Mouse (Mus musculus) liver, embryonic 15.5 days (tissue): ENCODE results near the gene Med12l. TPM values are rescaled to one million over a fixed set of nuclear protein-coding genes. Genes with fewer than 3 reads are reported as not detected.

Experiments used
- ATAC-seq: fragments of 200-750 bp; cut with Nextera tagmentation; 2 replicates; pipeline ENCODE4 v1.8.0; 2017; ENCODE audit warnings: moderate number of reproducible peaks, mild to moderate bottlenecking, moderate library complexity; ENCODE audit not compliant: insufficient read depth
- H3K27ac ChIP-seq: fragments of 300-500 bp; sonication (generic); replicated peaks from 2 replicates; pipeline ENCODE4 v1.5.1; 2015; ENCODE audit warnings: mild to moderate bottlenecking, inconsistent platforms
- H3K27me3 ChIP-seq: fragments of 300-500 bp; sonication (generic); 2 replicates; pipeline ENCODE4 v1.6.1; 2015; ENCODE audit warnings: mild to moderate bottlenecking, inconsistent platforms
- H3K36me3 ChIP-seq: fragments of 300-500 bp; sonication (generic); replicated peaks from 2 replicates; pipeline ENCODE4 v1.6.1; 2015; ENCODE audit warnings: moderate library complexity, mild to moderate bottlenecking, inconsistent platforms
- H3K4me1 ChIP-seq: fragments of 300-500 bp; sonication (generic); replicated peaks from 2 replicates; pipeline ENCODE4 v1.6.1; 2015; ENCODE audit warnings: inconsistent platforms
- H3K4me2 ChIP-seq: fragments of 300-500 bp; sonication (generic); 2 replicates; pipeline ENCODE4 v1.6.1; 2015; ENCODE audit warnings: moderate library complexity, mild to moderate bottlenecking, inconsistent platforms
- H3K4me3 ChIP-seq: fragments of 300-500 bp; sonication (generic); replicated peaks from 2 replicates; pipeline ENCODE4 v1.5.1; 2015; ENCODE audit warnings: mild to moderate bottlenecking, inconsistent platforms
- H3K9ac ChIP-seq: fragments of 300-500 bp; sonication (generic); 2 replicates; pipeline ENCODE4 v1.6.1; 2015; ENCODE audit warnings: moderate library complexity, mild to moderate bottlenecking, inconsistent platforms
- H3K9me3 ChIP-seq: fragments of 300-500 bp; sonication (generic); replicated peaks from 2 replicates; pipeline ENCODE4 v1.6.1; 2016; ENCODE audit warnings: inconsistent platforms
- WGBS: fragments of 180-500 bp; shearing (Covaris S2); methylation state at CpG from one replicate; pipeline ENCODE4 v1.1.7; 2015; ENCODE audit warnings: mixed read lengths; ENCODE audit not compliant: insufficient replicate concordance; 5-methylcytosine and 5-hydroxymethylcytosine counted together
- polyA plus RNA-seq: library from polyadenylated mRNA; unstranded; fragments of >200 nt; fragmentation: Nextera tagmentation; extraction: Ambion mirVana; gene quantifications from 2 replicates; pipeline ENCODE4 v1.2.1, GENCODE M21; 2015

The Med12l gene
- polyA plus RNA-seq, 1 experiment from 2014 or later: 0.46 TPM

- ATAC-seq: no peak
- no peak overlapping the region for H3K27ac ChIP-seq
- 36% methylated on average over 5 of the region's 5 CpGs for WGBS
- H3K4me3 ChIP-seq: no peak overlapping the region
- no peaks in the 10 kb centered on the region for H3K4me1 ChIP-seq
- no peaks in the 10 kb centered on the region for H3K36me3 ChIP-seq
- no peak overlapping the region for H3K4me2 ChIP-seq
- H3K9me3 ChIP-seq: no peaks in the 10 kb centered on the region
- no peaks in the 10 kb centered on the region for H3K27me3 ChIP-seq
- no peak overlapping the region for H3K9ac ChIP-seq
These were observed 255.1 kb downstream of the Med12l start for GRCm38 (mm10) chr3:59260745-59261144.

DNA sequence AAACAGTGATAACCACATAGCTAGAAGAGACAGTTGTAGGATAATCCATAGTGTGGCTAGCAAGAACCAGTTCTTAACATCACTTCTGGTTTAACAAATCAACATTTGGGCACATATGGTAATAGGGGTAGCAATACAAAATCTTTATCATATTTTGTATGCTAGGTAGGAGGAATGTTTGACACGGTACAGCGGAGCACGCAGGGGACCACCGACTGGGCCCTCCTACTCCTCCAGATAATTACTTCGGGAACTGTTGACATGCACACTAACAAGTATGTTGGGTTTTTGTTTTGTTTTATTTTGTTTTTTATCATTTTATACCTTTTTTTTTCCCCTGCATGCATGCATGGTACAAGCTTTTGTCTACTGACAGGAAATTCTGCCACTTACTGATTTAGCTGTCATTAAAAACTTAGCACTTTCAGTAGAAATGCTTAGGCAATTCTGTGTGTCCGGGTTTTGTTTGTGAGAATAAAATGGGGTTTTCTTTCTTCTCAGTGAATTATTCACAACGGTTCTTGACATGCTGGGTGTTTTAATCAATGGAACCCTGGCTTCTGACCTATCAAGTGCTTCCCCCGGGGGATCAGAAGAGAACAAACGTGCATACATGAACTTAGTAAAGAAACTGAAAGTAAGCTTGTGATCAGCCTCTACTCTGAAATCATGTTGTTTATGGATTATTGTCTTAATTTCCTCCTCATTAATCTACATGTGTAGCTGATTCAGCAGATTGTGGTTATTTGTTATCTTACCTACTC is 256.3 kb downstream of the Med12l start:
- Histone ChIP-seq H3K27me3 (no peaks in the 10 kb centered on the region), H3K27ac (no peak overlapping the region), H3K4me3 (no peak overlapping the region), H3K4me1 (no peaks in the 10 kb centered on the region), H3K9ac (no peak overlapping the region), H3K36me3 (no peaks in the 10 kb centered on the region), H3K9me3 (no peaks in the 10 kb centered on the region), H3K4me2 (no peak overlapping the region)
- ATAC-seq: no peak
- WGBS: 67% methylated on average over 9 of the region's 9 CpGs

GRCm38 (mm10) chr3:59262704-59263103 is 257.1 kb downstream of the Med12l start, which contains the start of gene P2ry12:
Gene P2ry12, minus strand, starts transcription at chr3:59262871.
- H3K9me3 ChIP-seq: no peaks in the 10 kb centered on the region
- WGBS: 67% methylated on average over 7 of the region's 7 CpGs
- H3K27ac ChIP-seq: 0 out of 2 replicates have a peak within 1 kb of the TSS, but pooled peaks have one; percentile 19
- no peaks in the 10 kb centered on the region for H3K4me1 ChIP-seq
- no peaks in the 10 kb centered on the region for H3K27me3 ChIP-seq
- H3K4me3 ChIP-seq: no peak within 1 kb of the TSS
- no peak within 1 kb of the TSS for H3K9ac ChIP-seq
- no peak within 1 kb of the TSS for H3K4me2 ChIP-seq
- no peaks in the 10 kb centered on the region for H3K36me3 ChIP-seq
- no peak for ATAC-seq

DNA sequence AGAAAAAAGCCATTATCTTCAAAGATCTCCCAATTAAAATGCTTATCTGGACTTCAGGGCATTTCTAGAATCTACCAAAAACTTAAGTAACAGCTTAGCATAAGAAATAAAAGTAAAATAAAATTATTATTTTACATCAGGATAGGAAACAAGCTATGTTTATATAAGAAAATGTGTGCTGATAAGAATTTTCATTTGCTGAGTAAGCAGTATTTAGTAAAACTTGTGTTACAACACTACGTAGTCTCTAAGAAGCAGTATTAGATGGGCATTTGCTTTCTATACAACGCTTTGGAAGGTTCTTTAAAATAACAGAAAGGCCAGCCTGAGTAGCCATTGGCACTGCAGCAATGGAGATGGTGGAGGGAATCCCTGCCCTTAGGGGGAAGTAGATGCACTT is 257.8 kb downstream of the Med12l start:
- Histone ChIP-seq H3K4me2 (no peak overlapping the region), H3K4me1 (no peaks in the 10 kb centered on the region), H3K9me3 (no peaks in the 10 kb centered on the region), H3K9ac (no peak overlapping the region), H3K36me3 (no peaks in the 10 kb centered on the region), H3K4me3 (no peak overlapping the region), H3K27me3 (no peaks in the 10 kb centered on the region), H3K27ac (0 out of 2 replicates have a peak overlapping the region, but pooled peaks have one; percentile 19)
- ATAC-seq: no peak
- 72% methylated on average over 2 of the region's 2 CpGs for WGBS

GRCm38 (mm10) chr3:59263988-59264387 is 258.4 kb downstream of the Med12l start:
- WGBS: 31% methylated on average over 3 of the region's 3 CpGs
- no peak for ATAC-seq
- Histone ChIP-seq H3K36me3 (no peaks in the 10 kb centered on the region), H3K27ac (0 out of 2 replicates have a peak overlapping the region, but pooled peaks have one; percentile 19), H3K4me1 (no peaks in the 10 kb centered on the region), H3K4me2 (no peak overlapping the region), H3K9me3 (no peaks in the 10 kb centered on the region), H3K4me3 (no peak overlapping the region), H3K9ac (no peak overlapping the region), H3K27me3 (no peaks in the 10 kb centered on the region)

- WGBS: 79% methylated on average over 6 of the region's 6 CpGs
- Histone ChIP-seq H3K4me2 (no peak overlapping the region), H3K36me3 (no peaks in the 10 kb centered on the region), H3K4me3 (no peak overlapping the region), H3K9ac (no peak overlapping the region), H3K27me3 (no peaks in the 10 kb centered on the region), H3K4me1 (no peaks in the 10 kb centered on the region), H3K9me3 (no peaks in the 10 kb centered on the region), H3K27ac (no peak overlapping the region)
- ATAC-seq: no peak
These were observed 265.2 kb downstream of the Med12l start for GRCm38 (mm10) chr3:59270811-59271210.

DNA sequence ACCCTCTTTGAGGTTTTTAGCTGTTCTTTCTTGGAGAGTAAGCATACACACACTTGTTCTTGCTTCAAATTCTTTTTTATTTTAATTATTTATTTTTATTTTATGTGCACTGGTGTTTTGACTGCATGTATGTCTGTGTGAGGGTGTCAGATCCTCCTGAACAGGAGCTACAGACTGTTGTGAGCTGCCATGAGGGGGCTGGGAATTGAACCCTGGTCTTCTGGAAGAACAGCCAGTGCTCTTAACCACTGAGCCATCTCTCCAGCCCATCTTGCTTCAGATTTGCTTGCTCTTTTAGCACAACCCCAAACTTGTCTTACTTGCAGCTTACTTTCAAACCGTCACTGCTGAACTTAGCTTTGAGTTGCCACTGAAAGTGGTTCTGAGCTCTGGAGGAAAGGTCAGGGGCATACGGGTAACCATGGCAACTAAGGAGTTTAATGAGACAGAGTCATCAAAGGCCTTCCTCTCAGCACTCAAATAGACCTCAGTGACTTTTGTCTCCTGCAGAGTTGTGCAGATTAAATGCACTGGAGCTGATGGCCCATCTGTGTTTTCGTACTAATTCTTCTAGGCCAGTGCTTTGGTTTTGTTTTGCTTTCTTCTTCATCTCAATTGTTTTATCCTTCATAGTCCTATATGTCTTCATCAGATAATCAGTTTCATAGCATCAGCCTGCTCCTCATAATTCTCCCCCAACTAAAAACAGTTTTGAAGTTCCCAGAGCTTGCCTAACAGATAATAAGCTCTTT is 272.1 kb downstream of the Med12l start:
- ATAC-seq: no peak
- no peak overlapping the region for H3K4me2 ChIP-seq
- H3K27ac ChIP-seq: no peak overlapping the region
- WGBS: 63% methylated on average over 3 of the region's 3 CpGs
- no peak overlapping the region for H3K9ac ChIP-seq
- H3K27me3 ChIP-seq: no peaks in the 10 kb centered on the region
- H3K4me1 ChIP-seq: no peaks in the 10 kb centered on the region
- H3K36me3 ChIP-seq: no peaks in the 10 kb centered on the region
- no peaks in the 10 kb centered on the region for H3K9me3 ChIP-seq
- H3K4me3 ChIP-seq: no peak overlapping the region

DNA sequence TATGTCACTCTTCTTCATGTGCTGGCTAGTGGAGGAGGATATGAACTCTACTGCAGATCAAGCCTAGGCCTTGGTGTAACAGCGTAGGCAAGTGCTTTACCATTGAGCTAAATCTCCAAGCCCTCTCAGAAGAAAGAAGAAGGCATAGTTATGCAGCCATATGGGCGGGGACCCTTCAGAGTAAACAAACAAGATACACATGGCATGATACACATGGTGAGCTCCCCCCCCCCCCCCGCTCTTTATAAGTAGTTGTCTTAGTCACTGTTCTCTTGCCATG is 272.6 kb downstream of the Med12l start:
- no peak overlapping the region for H3K4me3 ChIP-seq

GRCm38 (mm10) chr3:59278620-59279019 is 273.0 kb downstream of the Med12l start:
- H3K9ac ChIP-seq: no peak overlapping the region
- no peak overlapping the region for H3K4me3 ChIP-seq
- H3K4me2 ChIP-seq: no peak overlapping the region
- no peak overlapping the region for H3K27ac ChIP-seq
- H3K36me3 ChIP-seq: no peaks in the 10 kb centered on the region
- no peak for ATAC-seq
- no peaks in the 10 kb centered on the region for H3K9me3 ChIP-seq
- H3K27me3 ChIP-seq: no peaks in the 10 kb centered on the region
- H3K4me1 ChIP-seq: no peaks in the 10 kb centered on the region

More for the DNA sequence above, 272.6 kb downstream of the Med12l start:
- Histone ChIP-seq H3K9ac (no peak overlapping the region), H3K27me3 (no peaks in the 10 kb centered on the region), H3K4me1 (no peaks in the 10 kb centered on the region), H3K36me3 (no peaks in the 10 kb centered on the region), H3K27ac (no peak overlapping the region), H3K4me2 (no peak overlapping the region), H3K9me3 (no peaks in the 10 kb centered on the region)
- ATAC-seq: no peak
- 70% methylated on average over 3 of the region's 3 CpGs for WGBS

GRCm38 (mm10) chr3:59290551-59290950 is 284.9 kb downstream of the Med12l start:
- no peak overlapping the region for H3K9ac ChIP-seq
- no peaks in the 10 kb centered on the region for H3K36me3 ChIP-seq
- H3K9me3 ChIP-seq: no peaks in the 10 kb centered on the region
- ATAC-seq: no peak
- H3K27ac ChIP-seq: no peak overlapping the region
- WGBS: 37% methylated on average over 2 of the region's 2 CpGs
- H3K4me1 ChIP-seq: no peaks in the 10 kb centered on the region
- H3K27me3 ChIP-seq: no peaks in the 10 kb centered on the region
- H3K4me3 ChIP-seq: no peak overlapping the region
- H3K4me2 ChIP-seq: no peak overlapping the region

DNA sequence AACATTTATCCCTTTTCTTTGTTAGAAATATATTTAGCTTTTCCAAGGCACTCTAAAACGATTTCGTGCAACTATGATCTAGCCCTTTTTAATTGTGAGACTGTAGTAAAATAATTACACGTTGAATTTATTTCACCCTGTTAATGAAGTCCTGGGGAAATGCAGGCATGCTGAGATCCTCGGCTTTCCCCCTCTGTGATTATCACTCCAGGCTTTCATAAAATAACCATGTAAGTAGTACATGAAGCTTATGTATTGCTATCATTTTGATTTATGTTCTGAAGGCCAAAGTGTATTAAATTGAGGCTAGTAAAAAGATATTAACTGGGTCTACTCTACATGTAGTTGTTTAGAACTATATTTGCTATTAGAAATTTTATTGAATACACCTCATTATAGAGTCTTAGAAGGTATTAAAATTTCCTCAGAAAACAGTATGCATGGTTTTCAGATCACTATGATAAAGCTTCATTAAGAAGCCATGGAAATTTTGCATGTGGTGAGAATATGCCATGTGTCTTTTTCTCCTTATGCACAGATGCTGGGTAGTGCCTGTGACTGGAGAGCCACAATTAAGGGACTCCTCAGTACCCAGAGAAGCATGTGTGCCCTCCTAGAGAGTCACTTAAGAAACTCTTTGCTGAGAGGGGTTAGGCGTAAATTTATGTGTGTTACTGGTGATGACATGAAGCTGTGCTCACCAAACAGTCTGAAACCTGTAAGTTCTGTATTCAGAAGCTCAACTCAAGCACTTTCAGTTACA is 288.0 kb downstream of the Med12l start:
- Histone ChIP-seq H3K4me1 (no peaks in the 10 kb centered on the region), H3K9ac (no peak overlapping the region), H3K36me3 (no peaks in the 10 kb centered on the region), H3K27me3 (no peaks in the 10 kb centered on the region), H3K27ac (no peak overlapping the region), H3K4me3 (no peak overlapping the region), H3K9me3 (no peaks in the 10 kb centered on the region), H3K4me2 (no peak overlapping the region)
- ATAC-seq: no peak
- WGBS: 71% methylated on average over 5 of the region's 5 CpGs
